Mouse (Mus musculus) liver, embryonic 11.5 days (tissue): ENCODE data around the gene Arhgef25. TPM values are rescaled to one million over a fixed set of nuclear protein-coding genes. Genes with fewer than 3 reads are reported as not detected.
A peak's percentile ranks its signal among the peaks of the same experiment; 100 is the strongest.
"Not testable (repeated sequence)": the region's sequence is repeated elsewhere in the genome, so short reads cannot be mapped to it uniquely, and the experiment has no call there.

Source experiments
- ATAC-seq: fragments of 200-750 bp; cut with Nextera tagmentation; replicated peaks from 2 replicates; pipeline ENCODE4 v1.8.0; 2017; ENCODE audit warnings: moderate number of reproducible peaks, mild to moderate bottlenecking, moderate TSS enrichment, moderate library complexity; ENCODE audit not compliant: low FRiP score
- DNase-seq: peaks from one replicate; pipeline ENCODE4 v3.0.0-alpha.2; 2017; ENCODE audit warnings: low spot score
- H3K27ac ChIP-seq: fragments of 300-500 bp; sonication (generic); 2 replicates; pipeline ENCODE4 v1.5.1; 2014; ENCODE audit warnings: mild to moderate bottlenecking, low read depth, low read length, control low read depth
- H3K27me3 ChIP-seq: fragments of 300-500 bp; sonication (generic); replicated peaks from 2 replicates; pipeline ENCODE4 v1.6.1; 2014; ENCODE audit warnings: low read length, mixed read lengths; ENCODE audit not compliant: control insufficient read depth, insufficient read depth
- H3K36me3 ChIP-seq: fragments of 300-500 bp; sonication (generic); 2 replicates; pipeline ENCODE4 v1.6.1; 2014; ENCODE audit warnings: mild to moderate bottlenecking, low read length, moderate library complexity, mixed read lengths; ENCODE audit not compliant: control insufficient read depth, insufficient read depth
- H3K4me1 ChIP-seq: fragments of 300-500 bp; sonication (generic); replicated peaks from 2 replicates; pipeline ENCODE4 v1.6.1; 2014; ENCODE audit warnings: low read length, mixed read lengths; ENCODE audit not compliant: control insufficient read depth, insufficient read depth
- H3K4me2 ChIP-seq: fragments of 300-500 bp; sonication (generic); 2 replicates; pipeline ENCODE4 v1.6.1; 2014; ENCODE audit warnings: mild to moderate bottlenecking, control low read depth, moderate library complexity
- H3K4me3 ChIP-seq: fragments of 300-500 bp; sonication (generic); 2 replicates; pipeline ENCODE4 v1.5.1; 2014; ENCODE audit warnings: low read depth, low read length, control low read depth
- H3K9ac ChIP-seq: fragments of 300-500 bp; sonication (generic); 2 replicates; pipeline ENCODE4 v1.6.1; 2014; ENCODE audit warnings: low read depth, low read length, control low read depth
- H3K9me3 ChIP-seq: fragments of 300-500 bp; sonication (generic); 2 replicates; pipeline ENCODE4 v1.6.1; 2016; ENCODE audit warnings: low read length, inconsistent platforms, mixed read lengths; ENCODE audit not compliant: control insufficient read depth
- WGBS: fragments of 180-500 bp; shearing (Covaris S2); extraction: QIAGEN DNeasy Blood & Tissue Kit; methylation state at CpG from one replicate; pipeline ENCODE4 v1.1.7; 2014; 5-methylcytosine and 5-hydroxymethylcytosine counted together
- polyA plus RNA-seq: library from polyadenylated mRNA; unstranded; fragments of >200 nt; fragmentation: Nextera tagmentation; extraction: Ambion mirVana; gene quantifications from 2 replicates; pipeline ENCODE4 v1.2.1, GENCODE M21; 2014

Gene Arhgef25
- polyA plus RNA-seq, 1 experiment from 2014 or later: 30.2 TPM

- Histone ChIP-seq H3K4me1 (peaks cover 17% of the 10 kb centered on the region), H3K4me2 (peak overlapping the region; percentile 98), H3K36me3 (no peaks in the 10 kb centered on the region), H3K27me3 (peaks cover 31% of the 10 kb centered on the region), H3K27ac (no peak overlapping the region), H3K9me3 (no peaks in the 10 kb centered on the region), H3K9ac (no peak overlapping the region), H3K4me3 (no peak overlapping the region)
- DNase-seq (no peak), ATAC-seq (no peak)
- WGBS: 88% methylated on average over 4 of the region's 4 CpGs
These were observed 25.7 kb downstream of the Arhgef25 start for GRCm38 (mm10) chr10:127164190-127164589.

- H3K4me3 ChIP-seq, ATAC-seq, H3K9me3 ChIP-seq, H3K27ac ChIP-seq, H3K36me3 ChIP-seq, H3K9ac ChIP-seq, DNase-seq, H3K4me2 ChIP-seq: not testable (repeated sequence)
- Histone ChIP-seq H3K4me1 (peaks cover 14% of the 10 kb centered on the region), H3K27me3 (peaks cover 24% of the 10 kb centered on the region)
- WGBS: 41% methylated on average over 7 of the region's 7 CpGs
These were observed 27.1 kb downstream of the Arhgef25 start for GRCm38 (mm10) chr10:127162771-127163261.

GRCm38 (mm10) chr10:127160728-127161127 lies 29.2 kb downstream of the Arhgef25 start:
- 61% methylated on average over 3 of the region's 3 CpGs for WGBS

GRCm38 (mm10) chr10:127160081-127160480 lies 29.8 kb downstream of the Arhgef25 start:
- H3K36me3 ChIP-seq: no peaks in the 10 kb centered on the region
- no peak overlapping the region for H3K4me3 ChIP-seq
- H3K27ac ChIP-seq: no peak overlapping the region
- H3K9ac ChIP-seq: no peak overlapping the region
- no peaks in the 10 kb centered on the region for H3K27me3 ChIP-seq
- no peaks in the 10 kb centered on the region for H3K9me3 ChIP-seq
- no peaks in the 10 kb centered on the region for H3K4me1 ChIP-seq
- DNase-seq (no peak), ATAC-seq (no peak)
- no peak overlapping the region for H3K4me2 ChIP-seq
- WGBS: 83% methylated on average over 9 of the region's 9 CpGs

More at GRCm38 (mm10) chr10:127160728-127161127, 29.2 kb downstream of the Arhgef25 start:
- ATAC-seq (no peak), DNase-seq (no peak)
- H3K9ac ChIP-seq: no peak overlapping the region
- no peak overlapping the region for H3K27ac ChIP-seq
- H3K9me3 ChIP-seq: no peaks in the 10 kb centered on the region
- no peak overlapping the region for H3K4me2 ChIP-seq
- peaks cover 3% of the 10 kb centered on the region for H3K27me3 ChIP-seq
- no peak overlapping the region for H3K4me3 ChIP-seq
- no peaks in the 10 kb centered on the region for H3K4me1 ChIP-seq
- no peaks in the 10 kb centered on the region for H3K36me3 ChIP-seq

- no peak overlapping the region for H3K4me2 ChIP-seq
- H3K27ac ChIP-seq: no peak overlapping the region
- ATAC-seq: no peak
- WGBS: 54% methylated on average over 3 of the region's 3 CpGs
- H3K9me3 ChIP-seq: no peaks in the 10 kb centered on the region
- no peaks in the 10 kb centered on the region for H3K4me1 ChIP-seq
- no peaks in the 10 kb centered on the region for H3K27me3 ChIP-seq
- no peak overlapping the region for H3K9ac ChIP-seq
- H3K36me3 ChIP-seq: no peaks in the 10 kb centered on the region
- DNase-seq: no peak
- no peak overlapping the region for H3K4me3 ChIP-seq
These were observed 31.4 kb downstream of the Arhgef25 start for GRCm38 (mm10) chr10:127158471-127158870.

- H3K9ac ChIP-seq: no peak overlapping the region
- H3K27me3 ChIP-seq: no peaks in the 10 kb centered on the region
- no peak overlapping the region for H3K4me3 ChIP-seq
- H3K27ac ChIP-seq: no peak overlapping the region
- H3K36me3 ChIP-seq: no peaks in the 10 kb centered on the region
- no peak for ATAC-seq
- no peaks in the 10 kb centered on the region for H3K4me1 ChIP-seq
- no peak overlapping the region for H3K4me2 ChIP-seq
- no peak for DNase-seq
- H3K9me3 ChIP-seq: no peaks in the 10 kb centered on the region
- 65% methylated on average over 1 of the region's 1 CpGs for WGBS
These were observed 33.4 kb downstream of the Arhgef25 start for GRCm38 (mm10) chr10:127156511-127156910.

GRCm38 (mm10) chr10:127156089-127156488 lies 33.8 kb downstream of the Arhgef25 start:
- H3K27ac ChIP-seq: no peak overlapping the region
- no peak for ATAC-seq
- H3K4me1 ChIP-seq: no peaks in the 10 kb centered on the region
- H3K9ac ChIP-seq: no peak overlapping the region
- no peaks in the 10 kb centered on the region for H3K27me3 ChIP-seq
- no peak for DNase-seq
- no peak overlapping the region for H3K4me2 ChIP-seq
- no peak overlapping the region for H3K4me3 ChIP-seq
- WGBS: 74% methylated on average over 1 of the region's 1 CpGs
- no peaks in the 10 kb centered on the region for H3K9me3 ChIP-seq
- H3K36me3 ChIP-seq: no peaks in the 10 kb centered on the region

GRCm38 (mm10) chr10:127154652-127155051 lies 35.2 kb downstream of the Arhgef25 start:
- Histone ChIP-seq H3K9ac (no peak overlapping the region), H3K4me3 (no peak overlapping the region), H3K27ac (no peak overlapping the region), H3K4me2 (no peak overlapping the region), H3K36me3 (no peaks in the 10 kb centered on the region), H3K27me3 (no peaks in the 10 kb centered on the region), H3K9me3 (no peaks in the 10 kb centered on the region), H3K4me1 (no peaks in the 10 kb centered on the region)
- DNase-seq (no peak), ATAC-seq (no peak)
- 80% methylated on average over 5 of the region's 5 CpGs for WGBS

- Histone ChIP-seq H3K9me3 (no peaks in the 10 kb centered on the region), H3K27ac (no peak overlapping the region), H3K4me3 (no peak overlapping the region), H3K27me3 (no peaks in the 10 kb centered on the region), H3K4me1 (no peaks in the 10 kb centered on the region), H3K9ac (no peak overlapping the region), H3K4me2 (no peak overlapping the region), H3K36me3 (no peaks in the 10 kb centered on the region)
- no peak for DNase-seq
- no peak for ATAC-seq
- WGBS: 89% methylated on average over 2 of the region's 2 CpGs
These were observed 35.6 kb downstream of the Arhgef25 start for GRCm38 (mm10) chr10:127154241-127154640.
